Mouse (Mus musculus) cerebellum, adult 2 months (tissue): ENCODE results near the gene Fam214b. TPM values are rescaled to one million over a fixed set of nuclear protein-coding genes. Genes with fewer than 3 reads are reported as not detected.

ENCODE experiments used
- DNase-seq, 2 experiments: peaks; one replicate each; pipeline ENCODE4 v3.0.0; 2021
- H3K27ac ChIP-seq: fragments of 200-500 bp; 2 replicates; pipeline ENCODE4 v1.5.1; 2012; ENCODE audit warnings: low read length, control low read depth, inconsistent platforms; ENCODE audit not compliant: insufficient read depth
- H3K27me3 ChIP-seq: fragments of 200-500 bp; 2 replicates; pipeline ENCODE4 v1.6.1; 2012; ENCODE audit warnings: inconsistent platforms, mild to moderate bottlenecking, low read length, moderate library complexity; ENCODE audit not compliant: control insufficient read depth, insufficient read depth
- H3K4me1 ChIP-seq: fragments of 200-500 bp; 2 replicates; pipeline ENCODE4 v1.6.1; 2011; ENCODE audit warnings: low read length; ENCODE audit not compliant: control insufficient read depth, insufficient read depth
- H3K4me3 ChIP-seq: fragments of 200-500 bp; replicated peaks from 2 replicates; pipeline ENCODE3; 2011; ENCODE audit warnings: mild to moderate bottlenecking, low read depth, low read length, control low read depth; ENCODE audit not compliant: insufficient read depth
- CTCF ChIP-seq: fragments of 200-500 bp; IDR thresholded peaks from 2 replicates; pipeline ENCODE4 v1.5.1; 2011; ENCODE audit warnings: low read depth, mild to moderate bottlenecking, control low read depth, low read length, moderate library complexity, borderline replicate concordance; ENCODE audit not compliant: insufficient read depth
- POLR2A ChIP-seq: fragments of 200-500 bp; IDR thresholded peaks from 2 replicates; pipeline ENCODE4 v1.6.1; 2011; ENCODE audit warnings: low read length, control low read depth, borderline replicate concordance; ENCODE audit not compliant: insufficient read depth
- WGBS: fragments of 180-500 bp; shearing (Covaris S2); methylation state at CpG from one replicate; pipeline ENCODE4 v1.1.7; 2018; 5-methylcytosine and 5-hydroxymethylcytosine counted together
- polyA plus RNA-seq: library from polyadenylated mRNA; depleted of rRNA; stranded (reverse); fragments of >200 nt; gene quantifications from 2 replicates; pipeline ENCODE4 v1.2.3, GENCODE M21; 2012; rRNA removed

Fam214b gene
- polyA plus RNA-seq, result 29.9 and 32.5 TPM in 2 replicates

DNA sequence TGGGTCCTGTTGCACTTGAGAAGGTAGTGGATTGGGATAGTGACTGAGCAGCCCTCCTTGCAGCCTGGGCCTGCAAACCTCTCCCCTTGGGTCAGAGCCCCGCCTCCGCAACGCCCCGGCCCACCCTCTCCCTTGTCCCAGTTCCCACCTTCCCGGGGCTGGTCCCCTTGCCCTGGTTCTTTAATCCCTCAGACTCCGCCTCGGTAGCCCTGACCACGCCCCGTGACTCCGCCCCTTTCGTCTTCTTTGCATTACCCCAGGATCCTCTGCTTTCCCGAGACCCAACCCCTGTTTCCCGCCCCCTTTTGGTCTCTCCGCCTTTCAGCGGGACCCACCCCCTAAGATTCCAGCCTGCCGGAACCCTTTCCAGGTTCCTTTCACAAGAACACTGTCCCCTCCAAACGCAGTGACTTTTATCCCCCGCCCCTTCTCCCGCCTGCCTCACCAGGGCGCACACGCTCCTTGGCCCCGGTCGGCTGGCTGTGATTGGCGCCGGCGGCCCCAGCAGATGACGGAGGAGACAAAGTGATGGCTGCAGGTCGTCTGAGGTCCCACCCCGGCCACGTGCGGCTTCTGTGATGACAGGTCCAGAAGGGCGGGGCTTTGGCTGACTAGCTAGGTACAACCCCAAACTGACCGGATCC, at the start of gene Fam214b:
Gene Fam214b, minus strand, starts transcription at position 562 of the 644 bp plus-strand sequence.
- DNase-seq, result peak; percentile 92 to 93
- TF ChIP-seq POLR2A (no peak), CTCF (no peak)
- Histone ChIP-seq H3K4me3 (peak within 1 kb of the TSS; percentile 62), H3K27me3 (no peaks in the 10 kb centered on the region), H3K27ac (no peak within 1 kb of the TSS), H3K4me1 (peaks cover 2% of the 10 kb centered on the region; the same call in 1 of the 2 replicates)
- under 1% methylated on average over 33 of the region's 33 CpGs for whole genome bisulfite sequencing

DNA sequence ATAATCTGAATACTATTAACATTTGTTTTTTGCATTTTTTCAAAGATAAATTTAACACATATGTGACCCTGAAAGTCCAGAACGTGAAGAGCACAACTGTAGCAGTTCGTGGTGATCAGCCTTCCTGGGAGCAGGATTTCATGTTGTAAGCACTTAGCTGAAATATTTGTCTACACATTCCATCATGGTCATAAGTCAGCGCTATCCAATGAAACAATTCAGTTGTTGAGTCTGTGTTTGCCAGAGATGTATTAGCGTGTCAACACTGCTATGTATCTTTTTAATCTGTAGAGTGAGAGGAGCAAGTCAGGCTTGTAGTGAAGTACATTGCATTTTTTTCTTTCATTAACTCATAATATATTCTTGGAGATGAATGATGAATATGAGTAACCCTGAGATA, 45.2 kb upstream of the Fam214b start:
- TF ChIP-seq CTCF (no peak), POLR2A (no peak)
- Histone ChIP-seq H3K4me3 (no peak overlapping the region), H3K4me1 (no peaks in the 10 kb centered on the region), H3K27ac (no peak overlapping the region), H3K27me3 (no peaks in the 10 kb centered on the region)
- DNase-seq, result no peak
- 90% methylated on average over 4 of the region's 4 CpGs for WGBS

DNA sequence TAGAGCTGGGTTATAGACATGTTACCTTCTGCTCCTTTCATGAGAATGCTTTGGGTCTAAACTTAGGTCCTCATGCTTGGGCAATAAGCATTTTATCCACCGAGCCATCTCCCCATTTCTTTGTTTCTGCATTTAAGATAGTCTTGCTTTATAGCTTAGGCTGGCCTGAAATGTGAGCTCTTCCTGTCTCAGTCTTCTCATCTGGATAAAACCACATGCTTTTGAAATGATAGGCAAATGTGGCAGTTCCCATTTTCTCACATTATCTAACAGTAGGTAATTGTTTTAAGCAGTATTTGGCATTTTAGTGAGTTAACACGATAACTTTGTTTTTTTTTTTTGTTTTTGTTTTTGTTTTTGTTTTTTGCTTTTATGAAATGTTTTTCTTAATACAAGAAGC, 43.9 kb upstream of the Fam214b start:
- 88% methylated on average over 2 of the region's 2 CpGs for WGBS
- no peak for DNase-seq
- Histone ChIP-seq H3K27ac (no peak overlapping the region), H3K4me1 (no peaks in the 10 kb centered on the region), H3K4me3 (no peak overlapping the region), H3K27me3 (no peaks in the 10 kb centered on the region)
- no peak for TF ChIP-seq POLR2A
- TF ChIP-seq CTCF, result no peak

GRCm38 (mm10) chr4:43082458-43082857, 36.4 kb upstream of the Fam214b start:
- no peak overlapping the region for H3K27ac ChIP-seq
- H3K27me3 ChIP-seq, result no peaks in the 10 kb centered on the region
- no peak for TF ChIP-seq CTCF
- no peak for TF ChIP-seq POLR2A
- no peaks in the 10 kb centered on the region for H3K4me1 ChIP-seq
- WGBS, result 86% methylated on average over 2 of the region's 2 CpGs
- DNase-seq, result no peak
- H3K4me3 ChIP-seq, result no peak overlapping the region

GRCm38 (mm10) chr4:43078071-43078718, 32.2 kb upstream of the Fam214b start:
- no peak for DNase-seq
- 41% methylated on average over 7 of the region's 7 CpGs for WGBS
- Histone ChIP-seq H3K27ac (no peak overlapping the region), H3K4me3 (no peak overlapping the region), H3K4me1 (no peaks in the 10 kb centered on the region), H3K27me3 (no peaks in the 10 kb centered on the region)
- no peak for TF ChIP-seq CTCF
- TF ChIP-seq POLR2A, result no peak

DNA sequence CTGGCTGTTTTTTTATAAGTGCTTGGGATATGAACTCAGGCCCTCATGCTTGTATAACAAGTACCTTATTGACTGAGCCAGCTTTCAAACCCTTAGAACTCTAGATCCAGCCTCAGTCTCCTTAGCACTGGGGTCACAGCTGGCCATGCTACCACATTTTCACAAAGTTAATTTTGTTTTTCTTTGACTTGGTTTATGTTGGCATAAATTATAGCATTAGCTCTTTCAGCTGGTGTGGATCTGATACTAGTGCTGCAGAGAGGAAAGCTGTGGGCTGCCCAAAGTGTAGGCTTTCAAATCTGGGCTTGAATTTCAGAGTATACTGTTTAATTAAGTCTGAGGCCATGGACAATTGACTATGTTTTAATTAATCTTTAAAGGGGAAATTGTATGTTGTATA, 28.9 kb upstream of the Fam214b start:
- no peak overlapping the region for H3K4me3 ChIP-seq
- no peak for DNase-seq
- TF ChIP-seq CTCF, result no peak
- no peak for TF ChIP-seq POLR2A
- no peaks in the 10 kb centered on the region for H3K27me3 ChIP-seq
- H3K27ac ChIP-seq, result no peak overlapping the region
- H3K4me1 ChIP-seq, result no peaks in the 10 kb centered on the region

DNA sequence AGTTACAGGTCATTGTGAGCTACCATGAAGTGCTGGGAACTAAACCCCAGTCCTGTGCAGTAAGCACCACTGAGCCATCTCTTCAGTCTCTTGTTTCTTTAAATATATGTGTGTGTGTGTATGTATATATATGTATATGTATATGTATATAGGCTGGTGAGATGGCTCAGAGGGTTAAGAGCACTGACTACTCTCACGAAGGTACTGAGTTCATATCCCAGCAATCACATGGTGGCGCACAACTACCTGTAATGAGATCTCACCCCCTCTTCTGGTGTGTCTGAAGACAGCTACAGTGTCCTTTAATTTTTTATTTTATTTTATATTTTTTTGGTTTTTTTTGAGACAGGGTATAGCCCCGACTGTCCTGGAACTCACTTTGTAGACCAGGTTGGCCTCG, 19.5 kb upstream of the Fam214b start:
- WGBS, result 100% methylated on average over 4 of the region's 4 CpGs
- TF ChIP-seq CTCF (no peak), POLR2A (no peak)
- no peak for DNase-seq
- Histone ChIP-seq H3K27me3 (no peaks in the 10 kb centered on the region), H3K27ac (no peak overlapping the region), H3K4me3 (no peak overlapping the region), H3K4me1 (no peaks in the 10 kb centered on the region)

DNA sequence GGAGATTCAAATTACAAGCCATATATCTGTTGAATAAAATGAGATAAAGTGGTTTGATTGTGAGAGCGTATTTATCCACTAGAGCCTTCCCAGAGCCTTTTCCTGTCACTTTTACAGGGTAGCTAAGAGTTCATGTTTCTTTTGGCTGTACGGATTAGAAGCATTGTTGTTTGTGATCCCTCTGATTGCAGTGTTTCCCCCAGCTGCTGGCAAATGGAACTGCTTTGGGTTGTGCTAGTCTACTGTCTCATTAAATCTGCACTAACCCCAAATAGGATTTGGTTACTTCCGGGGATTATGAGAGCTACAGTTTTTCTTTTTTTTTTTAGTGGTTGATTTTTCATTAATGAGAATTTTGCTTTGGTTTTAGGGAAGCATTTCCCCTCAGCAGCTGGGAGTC, 14.3 kb upstream of the Fam214b start:
- Histone ChIP-seq H3K4me3 (no peak overlapping the region), H3K27ac (no peak overlapping the region), H3K4me1 (no peaks in the 10 kb centered on the region), H3K27me3 (no peaks in the 10 kb centered on the region)
- WGBS, result 77% methylated on average over 3 of the region's 3 CpGs
- no peak for DNase-seq
- no peak for TF ChIP-seq CTCF
- no peak for TF ChIP-seq POLR2A
